Mouse (Mus musculus): Measurements from ENCODE around the gene Yjefn3. TPM values are rescaled to one million over a fixed set of nuclear protein-coding genes. Genes with fewer than 3 reads are reported as not detected.

Gene Yjefn3
- polyA plus RNA-seq, 1 experiment, result not detected

DNA sequence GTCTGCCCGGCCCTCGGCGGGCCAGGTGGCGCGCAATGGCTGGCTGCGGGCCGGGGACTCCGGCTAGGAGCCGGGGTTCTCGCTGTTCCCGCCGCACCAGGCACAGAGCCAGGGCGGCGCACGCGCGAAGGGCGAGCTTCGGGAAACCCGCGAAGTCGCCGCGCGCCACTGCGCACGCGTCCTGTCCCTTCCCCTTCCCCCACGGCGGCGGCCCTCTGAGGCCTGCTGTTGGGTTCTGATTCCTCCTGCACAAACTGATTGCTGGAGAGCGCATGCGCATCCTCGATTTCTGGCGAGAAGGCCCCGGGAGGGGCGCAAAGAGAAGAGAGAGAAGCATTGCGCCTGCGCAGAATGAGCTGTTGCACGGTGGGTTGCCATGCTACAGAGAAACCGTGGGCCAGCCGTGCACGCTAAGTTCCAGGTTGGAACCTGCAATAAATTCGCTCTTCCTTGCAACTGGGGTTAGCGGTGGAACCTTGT is 591 bp upstream of the Yjefn3 start:
- peak; percentile 66; the same call in 1 of the 2 replicates for TF ChIP-seq POLR2A (IDR thresholded peaks at IDR 0.05; ENCODE audit: borderline replicate concordance, control insufficient read depth, low read depth, low read length)
- TF ChIP-seq CTCF (IDR thresholded peaks at IDR 0.05; ENCODE audit: control insufficient read depth, insufficient read depth, low read length), result no peak
- H3K27ac ChIP-seq (ENCODE audit: control insufficient read depth, insufficient read depth, low read depth, low read length, poor library complexity), result peak overlapping the region; percentile 94
- H3K4me3 ChIP-seq (replicated peaks; ENCODE audit: control insufficient read depth, low read depth, low read length), result peak overlapping the region; percentile 88
- no peaks in the 10 kb centered on the region; the same call in 1 of the 2 replicates for H3K4me1 ChIP-seq (ENCODE audit: control insufficient read depth, insufficient read depth, low read length)
- WGBS, result under 1% methylated on average over 45 of the region's 45 CpGs

DNA sequence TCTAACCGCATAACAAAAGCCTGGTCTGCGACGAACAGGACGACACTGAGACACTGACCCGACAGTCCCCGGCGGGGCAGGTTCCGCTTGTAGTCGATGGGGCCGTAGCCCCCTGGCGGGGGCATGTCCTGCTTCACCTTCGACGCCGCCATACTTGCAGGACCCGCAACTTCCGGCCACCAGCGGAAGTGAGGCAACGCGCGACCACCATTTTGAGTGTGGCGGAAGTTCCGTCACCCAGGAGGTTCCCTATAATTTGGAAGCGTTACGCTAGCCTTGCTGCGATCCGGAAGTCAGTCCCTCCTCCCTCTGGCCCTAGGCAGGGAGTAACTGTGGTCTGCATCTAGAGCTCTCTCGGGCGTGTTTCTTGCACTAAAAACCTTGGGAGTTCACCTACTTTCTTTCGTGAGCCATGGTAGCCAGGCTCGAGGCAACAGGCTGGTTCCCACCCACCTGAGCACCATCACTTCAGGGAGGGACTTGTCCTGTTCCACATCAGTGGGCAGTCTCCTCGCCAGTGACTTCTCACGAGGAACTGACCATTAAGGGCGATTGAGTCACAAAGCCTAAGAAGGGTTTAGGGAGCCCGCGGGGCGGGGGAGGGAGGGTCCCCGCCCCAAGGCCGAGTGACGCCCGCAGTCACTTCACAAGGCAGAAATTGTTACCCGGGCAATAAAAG is 889 bp downstream of the Yjefn3 start:
- peak overlapping the region; percentile 88 for H3K4me3 ChIP-seq (replicated peaks; ENCODE audit: control insufficient read depth, low read depth, low read length)
- no peaks in the 10 kb centered on the region; the same call in 1 of the 2 replicates for H3K4me1 ChIP-seq (ENCODE audit: control insufficient read depth, insufficient read depth, low read length)
- under 1% methylated on average over 41 of the region's 41 CpGs for WGBS
- peak; percentile 93 for TF ChIP-seq POLR2A (IDR thresholded peaks at IDR 0.05; ENCODE audit: borderline replicate concordance, control insufficient read depth, low read depth, low read length)
- TF ChIP-seq CTCF (IDR thresholded peaks at IDR 0.05; ENCODE audit: control insufficient read depth, insufficient read depth, low read length), result peak; percentile 42; the same call in 1 of the 2 replicates
- H3K27ac ChIP-seq (ENCODE audit: control insufficient read depth, insufficient read depth, low read depth, low read length, poor library complexity), result peak overlapping the region; percentile 94

DNA sequence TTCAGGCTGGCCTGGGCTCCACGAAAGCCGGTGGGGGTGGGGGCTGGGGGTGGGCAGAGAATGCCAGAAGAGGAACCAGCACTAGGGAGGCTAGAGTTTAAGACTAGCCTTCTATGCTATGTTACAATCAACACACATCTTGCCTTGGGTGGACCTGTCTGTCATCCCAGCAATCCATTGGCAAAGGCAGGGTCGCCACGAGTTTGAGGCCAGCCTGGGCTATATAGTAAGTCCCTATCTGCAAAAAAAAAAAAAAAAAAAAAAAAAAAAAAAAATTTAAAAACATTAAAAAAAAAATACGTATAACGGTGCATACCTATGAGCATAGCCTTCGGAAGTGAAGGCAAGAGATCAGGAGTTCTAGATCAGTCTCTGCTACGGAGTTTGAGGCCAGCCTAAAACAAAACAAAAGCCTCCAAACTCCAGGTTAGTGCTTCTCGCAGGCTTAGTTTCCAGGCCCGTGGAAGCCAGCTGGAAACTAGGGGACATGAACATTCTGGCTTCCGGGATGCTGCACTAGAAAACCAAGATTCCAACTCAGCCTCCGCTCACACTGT is 1.5 kb downstream of the Yjefn3 start:
- Histone ChIP-seq H3K4me3 (replicated peaks; ENCODE audit: control insufficient read depth, low read depth, low read length) (peak overlapping the region; percentile 88), H3K27ac (ENCODE audit: control insufficient read depth, insufficient read depth, low read depth, low read length, poor library complexity) (peak overlapping the region; percentile 94), H3K4me1 (ENCODE audit: control insufficient read depth, insufficient read depth, low read length) (no peaks in the 10 kb centered on the region; the same call in 1 of the 2 replicates)
- TF ChIP-seq POLR2A (IDR thresholded peaks at IDR 0.05; ENCODE audit: borderline replicate concordance, control insufficient read depth, low read depth, low read length) (no peak), CTCF (IDR thresholded peaks at IDR 0.05; ENCODE audit: control insufficient read depth, insufficient read depth, low read length) (no peak)
- WGBS, result 7% methylated on average over 12 of the region's 12 CpGs

DNA sequence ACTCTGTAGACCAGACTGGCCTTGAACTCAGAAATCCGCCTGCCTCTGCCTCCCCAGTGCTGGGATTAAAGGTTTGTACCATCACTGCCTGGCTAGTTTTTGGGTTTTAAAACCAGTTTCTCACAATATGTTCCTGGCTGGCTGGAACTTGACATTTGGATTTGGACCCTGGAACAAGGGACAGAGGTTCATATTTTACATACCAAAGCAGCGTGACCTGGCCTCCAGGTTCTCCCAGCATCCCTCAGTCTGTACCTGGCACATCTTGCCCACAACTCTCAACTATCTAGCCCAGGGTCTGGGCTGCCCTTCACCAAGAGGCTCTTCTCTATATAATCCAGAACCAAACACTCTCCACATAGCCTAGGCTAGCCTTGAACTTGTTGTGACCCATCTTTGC is 2.6 kb downstream of the Yjefn3 start:
- Histone ChIP-seq H3K4me3 (replicated peaks; ENCODE audit: control insufficient read depth, low read depth, low read length) (no peak overlapping the region), H3K27ac (ENCODE audit: control insufficient read depth, insufficient read depth, low read depth, low read length, poor library complexity) (no peak overlapping the region), H3K4me1 (ENCODE audit: control insufficient read depth, insufficient read depth, low read length) (no peaks in the 10 kb centered on the region; the same call in 1 of the 2 replicates)
- WGBS, result 84% methylated on average over 2 of the region's 2 CpGs
- TF ChIP-seq CTCF (IDR thresholded peaks at IDR 0.05; ENCODE audit: control insufficient read depth, insufficient read depth, low read length), result no peak
- TF ChIP-seq POLR2A (IDR thresholded peaks at IDR 0.05; ENCODE audit: borderline replicate concordance, control insufficient read depth, low read depth, low read length), result no peak

DNA sequence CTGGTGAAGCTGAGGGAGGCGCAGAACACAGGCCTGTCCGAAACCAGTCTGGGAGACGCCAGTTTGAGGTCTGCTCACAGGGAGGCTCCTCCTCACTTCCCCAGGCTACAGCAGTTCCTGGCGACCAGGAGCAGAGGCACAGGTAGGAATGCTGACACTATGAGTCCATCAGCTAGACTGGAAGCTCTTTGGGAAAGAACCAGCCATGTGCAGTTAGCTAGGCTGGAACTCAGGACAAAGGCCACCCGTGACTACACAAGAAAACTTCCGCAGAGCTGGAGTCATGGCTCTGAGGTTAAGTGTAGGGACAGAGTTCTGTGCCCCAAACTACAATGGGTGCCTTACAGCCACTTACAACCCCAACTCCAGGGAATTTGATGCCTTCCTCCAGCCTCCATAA is 4.7 kb downstream of the Yjefn3 start:
- no peak overlapping the region for H3K27ac ChIP-seq (ENCODE audit: control insufficient read depth, insufficient read depth, low read depth, low read length, poor library complexity)
- no peak overlapping the region for H3K4me3 ChIP-seq (replicated peaks; ENCODE audit: control insufficient read depth, low read depth, low read length)
- TF ChIP-seq CTCF (IDR thresholded peaks at IDR 0.05; ENCODE audit: control insufficient read depth, insufficient read depth, low read length), result no peak
- no peak for TF ChIP-seq POLR2A (IDR thresholded peaks at IDR 0.05; ENCODE audit: borderline replicate concordance, control insufficient read depth, low read depth, low read length)
- WGBS, result 82% methylated on average over 6 of the region's 6 CpGs
- H3K4me1 ChIP-seq (ENCODE audit: control insufficient read depth, insufficient read depth, low read length), result no peaks in the 10 kb centered on the region; the same call in 1 of the 2 replicates

DNA sequence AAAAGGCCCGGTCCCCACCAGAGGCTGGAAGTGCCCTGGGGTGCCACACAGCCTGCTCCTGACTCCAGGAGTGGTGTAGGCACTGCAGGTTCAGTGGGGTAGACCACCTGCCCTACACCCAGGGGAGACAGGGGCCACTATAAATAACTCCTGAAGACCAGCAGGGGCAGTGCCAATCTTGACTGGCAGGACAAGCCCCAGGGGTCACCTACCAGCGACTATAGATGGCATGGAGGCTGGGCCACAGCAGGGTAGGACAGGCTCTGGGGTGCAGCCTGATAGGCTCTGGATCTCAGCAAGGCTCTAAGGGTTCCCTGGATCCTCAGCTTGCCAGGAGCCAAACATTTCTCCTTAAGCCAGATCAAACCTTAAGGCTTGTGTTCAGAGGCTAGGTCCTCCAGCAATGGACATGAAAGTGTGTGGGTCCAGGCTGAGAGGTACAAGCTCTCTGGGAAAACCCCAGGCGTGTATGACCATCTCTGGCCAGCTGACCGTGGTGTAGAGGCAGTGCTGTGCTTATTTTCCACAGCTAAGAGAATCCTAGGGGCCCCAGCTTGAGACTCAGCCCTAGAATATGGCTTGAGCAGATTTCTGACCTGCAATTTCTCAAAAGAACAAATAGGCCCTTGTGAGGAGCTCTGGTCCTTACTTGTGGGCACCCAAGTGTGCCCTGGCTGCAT is 6.6 kb downstream of the Yjefn3 start:
- Histone ChIP-seq H3K4me1 (ENCODE audit: control insufficient read depth, insufficient read depth, low read length) (no peaks in the 10 kb centered on the region; the same call in 1 of the 2 replicates), H3K27ac (ENCODE audit: control insufficient read depth, insufficient read depth, low read depth, low read length, poor library complexity) (no peak overlapping the region), H3K4me3 (replicated peaks; ENCODE audit: control insufficient read depth, low read depth, low read length) (no peak overlapping the region)
- TF ChIP-seq CTCF (IDR thresholded peaks at IDR 0.05; ENCODE audit: control insufficient read depth, insufficient read depth, low read length), result no peak
- TF ChIP-seq POLR2A (IDR thresholded peaks at IDR 0.05; ENCODE audit: borderline replicate concordance, control insufficient read depth, low read depth, low read length), result no peak
- WGBS, result 83% methylated on average over 4 of the region's 4 CpGs

DNA sequence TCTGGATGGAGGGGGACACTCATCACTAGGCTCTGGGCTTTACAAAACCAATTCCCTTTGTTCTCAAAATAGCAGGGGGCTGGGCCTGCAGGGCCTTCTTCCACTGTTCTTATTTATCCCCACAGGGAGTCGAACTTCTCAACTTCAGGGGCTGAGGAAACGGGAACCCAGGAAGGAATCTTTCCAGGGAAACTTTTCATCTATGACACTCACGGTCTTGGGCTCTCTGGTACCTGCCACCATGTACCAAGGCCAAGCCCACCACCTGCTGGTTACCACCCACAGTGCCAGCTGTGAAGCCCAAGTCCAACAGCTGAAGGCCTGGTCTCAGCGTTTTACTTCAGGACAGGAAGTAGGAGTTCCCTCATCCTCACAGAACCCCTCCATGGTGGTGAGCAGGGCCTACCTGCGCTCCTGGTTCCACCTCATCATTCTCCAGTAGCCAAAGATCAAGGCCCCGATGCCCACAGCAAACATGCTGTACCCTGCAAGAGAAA is 7.6 kb downstream of the Yjefn3 start:
- Histone ChIP-seq H3K27ac (ENCODE audit: control insufficient read depth, insufficient read depth, low read depth, low read length, poor library complexity) (no peak overlapping the region), H3K4me3 (replicated peaks; ENCODE audit: control insufficient read depth, low read depth, low read length) (no peak overlapping the region), H3K4me1 (ENCODE audit: control insufficient read depth, insufficient read depth, low read length) (no peaks in the 10 kb centered on the region)
- 82% methylated on average over 6 of the region's 6 CpGs for WGBS
- TF ChIP-seq CTCF (IDR thresholded peaks at IDR 0.05; ENCODE audit: control insufficient read depth, insufficient read depth, low read length) (no peak), POLR2A (IDR thresholded peaks at IDR 0.05; ENCODE audit: borderline replicate concordance, control insufficient read depth, low read depth, low read length) (no peak)

DNA sequence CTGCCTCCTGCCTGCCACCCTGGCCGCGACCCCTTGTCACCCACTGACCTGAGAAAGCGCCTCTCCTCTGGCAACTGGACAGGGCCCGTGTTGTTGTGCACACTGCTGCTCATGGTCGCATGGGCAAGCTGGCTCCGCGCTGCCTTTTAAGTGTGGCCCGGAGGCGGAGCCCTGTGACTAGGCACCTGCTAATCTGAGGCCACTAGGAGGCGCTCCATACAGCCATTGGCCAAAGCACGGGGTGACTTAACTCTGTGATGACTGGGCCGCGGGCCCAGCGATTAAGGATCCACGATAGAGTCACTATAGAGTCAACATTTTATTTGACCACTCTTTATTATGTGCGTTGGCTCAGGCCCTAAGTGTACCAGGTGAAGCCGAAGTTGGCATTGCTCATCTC is 8.6 kb downstream of the Yjefn3 start:
- TF ChIP-seq CTCF (IDR thresholded peaks at IDR 0.05; ENCODE audit: control insufficient read depth, insufficient read depth, low read length) (peak; percentile 22; the same call in 1 of the 2 replicates), POLR2A (IDR thresholded peaks at IDR 0.05; ENCODE audit: borderline replicate concordance, control insufficient read depth, low read depth, low read length) (no peak)
- WGBS, result 84% methylated on average over 17 of the region's 17 CpGs
- no peaks in the 10 kb centered on the region for H3K4me1 ChIP-seq (ENCODE audit: control insufficient read depth, insufficient read depth, low read length)
- H3K4me3 ChIP-seq (replicated peaks; ENCODE audit: control insufficient read depth, low read depth, low read length), result no peak overlapping the region
- H3K27ac ChIP-seq (ENCODE audit: control insufficient read depth, insufficient read depth, low read depth, low read length, poor library complexity), result no peak overlapping the region
